Mouse (Mus musculus) brain, embryonic 18.5 days (tissue): Measurements from ENCODE around the gene Rgs7.

Experiments used
- DNase-seq: peaks from one replicate; pipeline ENCODE4 v3.0.0-alpha.2; 2012; ENCODE audit warnings: low read depth, low spot score

The Rgs7 gene

GRCm38 (mm10) chr1:175491861-175492682 is at the start of gene Rgs7:
TSS of gene Rgs7 (minus strand) at chr1:175492500.
- DNase-seq: peak; percentile 74

- DNase-seq: no peak
Measured at GRCm38 (mm10) chr1:175540700-175541099, 48.4 kb upstream of the Rgs7 start.

- DNase-seq: no peak
Measured at GRCm38 (mm10) chr1:175537321-175537720, 45.0 kb upstream of the Rgs7 start.

- DNase-seq: no peak
Measured at GRCm38 (mm10) chr1:175529858-175530257, 37.6 kb upstream of the Rgs7 start.

GRCm38 (mm10) chr1:175524626-175525294 is 32.5 kb upstream of the Rgs7 start:
- no peak for DNase-seq

- no peak for DNase-seq
Measured at GRCm38 (mm10) chr1:175523572-175523971, 31.3 kb upstream of the Rgs7 start.

- no peak for DNase-seq
Measured at GRCm38 (mm10) chr1:175514543-175514942, 22.2 kb upstream of the Rgs7 start.

GRCm38 (mm10) chr1:175512173-175512572 is 19.9 kb upstream of the Rgs7 start:
- no peak for DNase-seq

- DNase-seq: no peak
Measured at GRCm38 (mm10) chr1:175509989-175510388, 17.7 kb upstream of the Rgs7 start.

- no peak for DNase-seq
Measured at GRCm38 (mm10) chr1:175492683-175493043, 363 bp upstream of the Rgs7 start.

- no peak for DNase-seq
Measured at GRCm38 (mm10) chr1:175491511-175491860, 814 bp downstream of the Rgs7 start.

- no peak for DNase-seq
Measured at GRCm38 (mm10) chr1:175485109-175485508, 7.2 kb downstream of the Rgs7 start.

GRCm38 (mm10) chr1:175473060-175473459 is 19.2 kb downstream of the Rgs7 start:
- DNase-seq: no peak

GRCm38 (mm10) chr1:175469087-175469788 is 23.1 kb downstream of the Rgs7 start:
- DNase-seq: no peak

GRCm38 (mm10) chr1:175464566-175464965 is 27.7 kb downstream of the Rgs7 start:
- DNase-seq: no peak

- no peak for DNase-seq
Measured at GRCm38 (mm10) chr1:175462351-175462750, 29.9 kb downstream of the Rgs7 start.

- DNase-seq: no peak
Measured at GRCm38 (mm10) chr1:175454041-175454636, 38.2 kb downstream of the Rgs7 start.

GRCm38 (mm10) chr1:175448017-175448416 is 44.3 kb downstream of the Rgs7 start:
- no peak for DNase-seq

- no peak for DNase-seq
Measured at GRCm38 (mm10) chr1:175442939-175443338, 49.4 kb downstream of the Rgs7 start.

GRCm38 (mm10) chr1:175442025-175442424 is 50.3 kb downstream of the Rgs7 start:
- no peak for DNase-seq

GRCm38 (mm10) chr1:175433622-175434204 is 58.6 kb downstream of the Rgs7 start:
- DNase-seq: no peak

GRCm38 (mm10) chr1:175433128-175433527 is 59.2 kb downstream of the Rgs7 start:
- DNase-seq: no peak
